Mouse (Mus musculus): ENCODE measurements around the gene Swi5. TPM values are rescaled to one million over a fixed set of nuclear protein-coding genes. Genes with fewer than 3 reads are reported as not detected.
A peak's percentile ranks its signal among the peaks of the same experiment; 100 is the strongest.

The Swi5 gene
- polyA plus RNA-seq, 1 experiment from 2014 or later: 419 TPM

- no peak for ATAC-seq (replicated peaks; ENCODE audit: low FRiP score)
- 32% methylated on average over 7 of the region's 7 CpGs for WGBS
- Histone ChIP-seq H3K27ac (peak overlapping the region; percentile 95), H3K9ac (peak overlapping the region; percentile 81), H3K4me3 (replicated peaks) (peak overlapping the region; percentile 76), H3K36me3 (peaks cover 56% of the 10 kb centered on the region), H3K9me3 (replicated peaks) (no peaks in the 10 kb centered on the region), H3K4me2 (peak overlapping the region; percentile 85), H3K4me1 (peaks cover 29% of the 10 kb centered on the region), H3K27me3 (no peaks in the 10 kb centered on the region)
Measured at GRCm38 (mm10) chr2:32235433-32235832, 52.4 kb downstream of the Swi5 start.

Small RNA genes lying within 50 kb of the gene (microRNA-seq; reads per million reads assigned to microRNA genes)
- gene Gm23363: not detected
- gene Mir199b: 579 reads per million, percentile 75 among the genes with 10 or more reads in this experiment

Other genes starting within 250 kb of the Swi5 start
- gene Fam78a, start 203.2 kb downstream of the Swi5 start, polyA plus RNA-seq (2015; fragmentation: Nextera tagmentation; extraction: Ambion mirVana): 1.6 and 2.3 TPM in 2 replicates
- 4.4 and 7.1 TPM in 2 replicates for gene Plpp7, start 192.5 kb downstream of the Swi5 start, polyA plus RNA-seq (2015; fragmentation: Nextera tagmentation; extraction: Ambion mirVana)
- 49.2 and 49.7 TPM in 2 replicates for gene Prrc2b, start 137.0 kb downstream of the Swi5 start, polyA plus RNA-seq (2015; fragmentation: Nextera tagmentation; extraction: Ambion mirVana)
- gene Pomt1, start 51.5 kb downstream of the Swi5 start, polyA plus RNA-seq (2015; fragmentation: Nextera tagmentation; extraction: Ambion mirVana): 28.7 and 31.6 TPM in 2 replicates
- 72.2 and 74.5 TPM in 2 replicates for gene Uck1, start 27.9 kb downstream of the Swi5 start, polyA plus RNA-seq (2015; fragmentation: Nextera tagmentation; extraction: Ambion mirVana)
- 23.0 and 27.3 TPM in 2 replicates for gene Golga2, start 691 bp downstream of the Swi5 start, polyA plus RNA-seq (2015; fragmentation: Nextera tagmentation; extraction: Ambion mirVana)
- 48.7 and 56.6 TPM in 2 replicates for gene Ciz1, start 64.3 kb upstream of the Swi5 start, polyA plus RNA-seq (2015; fragmentation: Nextera tagmentation; extraction: Ambion mirVana)
- 6.3 and 7.9 TPM in 2 replicates for gene Dnm1, start 65.3 kb upstream of the Swi5 start, polyA plus RNA-seq (2015; fragmentation: Nextera tagmentation; extraction: Ambion mirVana)
- 47.1 and 52.1 TPM in 2 replicates for gene 1110008P14Rik, start 93.9 kb upstream of the Swi5 start, polyA plus RNA-seq (2015; fragmentation: Nextera tagmentation; extraction: Ambion mirVana)
- gene Lcn2, start 100.2 kb upstream of the Swi5 start, polyA plus RNA-seq (2015; fragmentation: Nextera tagmentation; extraction: Ambion mirVana): 6.8 and 9.1 TPM in 2 replicates
- 30.5 and 31.2 TPM in 2 replicates for gene Ptges2, start 107.8 kb upstream of the Swi5 start, polyA plus RNA-seq (2015; fragmentation: Nextera tagmentation; extraction: Ambion mirVana)
- 6.3 and 6.8 TPM in 2 replicates for gene Naif1, start 162.4 kb upstream of the Swi5 start, polyA plus RNA-seq (2015; fragmentation: Nextera tagmentation; extraction: Ambion mirVana)
- gene Slc25a25, start 163.4 kb upstream of the Swi5 start, polyA plus RNA-seq (2015; fragmentation: Nextera tagmentation; extraction: Ambion mirVana): 20.4 and 20.7 TPM in 2 replicates
- 14.5 and 15.0 TPM in 2 replicates for gene Fam102a, start 247.3 kb upstream of the Swi5 start, polyA plus RNA-seq (2015; fragmentation: Nextera tagmentation; extraction: Ambion mirVana)